Mouse (Mus musculus) kidney, postnatal 25 days (tissue): ENCODE measurements at regions not wholly inside any gene's neighbourhood (a gene's known extent, or its start where the extent isn't known, plus 50 kb on each side); places are given as distances from the start of the nearest gene placed in this dataset.

ENCODE experiments used
- DNase-seq, 2 experiments: peaks; one replicate each; pipeline ENCODE4 v3.0.0; 2021; ENCODE audit warnings: mixed read lengths in 2 of 2

- DNase-seq: peak in 1 of 2 experiments; percentile 5
Observed at GRCm38 (mm10) chr12:64736008-64736663, 181.6 kb upstream of the Gm527 start.

DNA sequence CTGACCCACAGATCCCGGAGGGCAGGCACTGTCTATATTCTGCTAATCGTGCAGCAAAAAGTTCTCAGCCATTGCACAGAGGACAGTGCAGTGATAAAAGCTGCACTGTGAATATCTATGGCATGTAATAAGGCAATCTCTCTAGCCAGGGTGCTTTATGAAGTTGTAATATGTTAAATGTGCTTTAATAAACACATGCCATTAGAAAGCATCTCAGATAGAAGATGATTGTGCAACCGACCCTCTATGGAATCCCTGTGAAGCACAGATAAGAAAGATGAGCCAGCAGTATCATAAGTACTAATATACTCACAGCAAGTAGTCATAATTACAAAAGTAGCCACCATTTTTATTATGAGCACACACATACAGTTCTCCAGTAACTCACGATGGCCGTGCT, 214.3 kb upstream of the Gm527 start:
- DNase-seq: no peak

DNA sequence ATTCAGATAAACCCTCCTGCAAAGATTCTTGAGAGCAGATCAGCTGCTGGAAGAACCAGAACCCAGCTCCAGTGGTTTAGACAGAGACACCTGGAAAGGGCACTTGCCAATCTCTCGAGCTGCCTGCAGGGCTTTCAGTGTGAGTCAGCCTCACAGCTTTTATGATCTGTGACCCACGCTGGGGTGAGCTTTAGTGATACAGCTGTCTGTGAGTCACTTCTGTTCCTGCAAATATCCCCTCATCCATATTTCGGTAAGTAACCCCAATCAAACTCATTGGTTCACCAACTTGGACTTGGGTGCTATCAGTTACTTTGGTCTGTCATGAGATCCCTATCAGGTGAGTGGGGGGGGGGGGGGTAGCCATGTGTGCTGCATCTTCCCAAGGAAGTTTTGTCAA, 216.6 kb upstream of the Gm527 start:
- no peak for DNase-seq

DNA sequence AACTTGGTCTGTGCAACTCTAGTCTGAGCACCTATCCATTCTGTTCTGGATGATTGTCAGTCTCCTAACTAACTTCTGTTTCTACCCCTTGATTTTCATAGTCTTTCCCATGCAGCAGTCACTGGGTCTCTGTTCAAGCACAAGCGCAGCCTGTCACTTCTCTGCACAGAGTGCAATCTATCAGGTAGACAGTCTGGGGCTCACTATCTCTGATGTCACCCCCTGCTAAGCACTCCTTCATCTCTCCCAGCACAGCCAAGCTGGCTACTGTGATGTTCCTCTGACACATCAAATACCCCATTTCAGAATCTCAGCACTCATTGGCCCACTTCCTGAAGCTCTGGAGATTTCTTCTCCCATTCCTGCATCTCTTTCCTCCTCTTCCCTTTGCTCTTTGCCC, 220.9 kb upstream of the Fscb start:
- DNase-seq: no peak

DNA sequence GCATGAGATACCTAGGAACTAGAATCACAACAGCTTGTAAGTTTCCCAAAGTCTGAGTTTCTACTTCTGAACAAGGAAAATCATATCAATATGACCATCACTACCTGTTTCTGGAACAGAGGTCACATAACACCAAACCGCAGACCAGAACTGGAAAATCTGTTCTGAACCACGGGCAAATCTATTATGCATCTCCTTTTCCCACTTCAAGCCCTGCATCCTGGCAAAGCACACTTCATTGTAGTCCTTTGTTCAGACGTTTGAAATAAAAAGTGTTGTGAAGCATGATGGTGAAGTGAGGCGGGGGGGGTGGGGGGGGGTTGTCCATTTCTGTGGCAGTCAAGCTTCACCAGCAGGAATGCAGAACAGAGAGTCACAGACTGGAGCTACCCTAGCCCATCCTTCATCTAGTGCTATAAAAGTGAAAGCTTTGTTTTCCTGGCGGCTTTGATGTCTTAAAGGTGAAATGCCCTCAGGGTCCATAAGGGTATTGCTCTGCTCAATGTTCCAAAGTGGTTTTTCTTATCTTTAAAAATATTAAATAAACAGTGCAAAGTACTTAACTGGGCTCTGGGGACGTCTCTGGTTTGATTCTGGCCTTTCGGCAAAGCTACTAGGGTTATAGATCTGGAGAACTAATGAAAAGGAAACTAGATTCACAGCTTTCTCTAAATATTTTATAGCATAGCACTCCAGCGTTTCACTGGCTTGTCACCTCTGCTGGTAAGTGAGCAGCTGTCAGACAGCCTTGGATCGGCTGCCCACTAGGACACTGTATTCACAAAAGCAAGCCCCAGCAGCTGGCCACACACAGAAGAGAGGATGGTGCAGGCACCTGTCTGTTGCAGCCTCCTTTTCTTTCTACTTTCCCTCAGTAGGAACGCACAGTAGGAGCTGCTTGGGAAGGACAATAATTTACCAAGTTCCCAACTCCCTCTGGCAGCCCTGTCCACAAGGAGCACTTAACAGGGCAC, 218.0 kb upstream of the Fscb start:
- no peak for DNase-seq

DNA sequence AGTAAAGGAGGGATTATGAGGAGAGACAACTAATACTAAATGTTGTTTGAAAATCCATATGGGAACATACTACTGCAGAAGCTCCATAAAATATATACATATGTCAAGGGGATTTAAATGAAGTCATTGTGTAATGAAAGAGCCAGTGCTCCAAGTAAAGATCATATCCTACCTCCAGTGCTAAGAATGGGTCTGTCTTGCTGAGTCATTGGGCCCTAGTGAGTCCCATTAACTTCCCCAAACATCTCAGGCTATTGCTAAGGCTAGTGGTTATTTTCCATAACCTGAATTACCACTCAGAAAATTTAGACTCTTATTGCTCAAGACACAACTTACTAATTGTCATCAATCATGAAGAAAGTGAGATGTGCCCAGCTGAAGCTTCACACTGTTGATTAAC, 215.2 kb upstream of the Fscb start:
- no peak for DNase-seq

DNA sequence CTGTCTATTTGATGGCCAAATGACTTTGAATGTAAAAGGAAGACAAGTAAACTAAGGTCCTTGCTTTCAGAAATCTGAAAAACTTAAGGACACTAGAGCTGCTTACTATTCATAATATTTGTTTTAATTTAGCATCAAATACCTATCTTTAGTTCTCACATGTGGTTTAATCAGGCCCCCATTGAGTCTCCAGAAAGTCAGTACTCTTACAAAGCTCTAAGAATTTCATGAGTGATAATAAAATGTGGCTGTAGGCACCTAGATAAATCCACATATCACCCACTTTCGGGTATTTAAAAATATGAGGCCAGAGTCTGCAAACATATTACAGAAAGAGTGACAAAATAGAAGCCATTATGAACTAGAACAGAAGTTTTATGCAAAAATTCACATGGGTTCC, 214.1 kb upstream of the Fscb start:
- DNase-seq: no peak

DNA sequence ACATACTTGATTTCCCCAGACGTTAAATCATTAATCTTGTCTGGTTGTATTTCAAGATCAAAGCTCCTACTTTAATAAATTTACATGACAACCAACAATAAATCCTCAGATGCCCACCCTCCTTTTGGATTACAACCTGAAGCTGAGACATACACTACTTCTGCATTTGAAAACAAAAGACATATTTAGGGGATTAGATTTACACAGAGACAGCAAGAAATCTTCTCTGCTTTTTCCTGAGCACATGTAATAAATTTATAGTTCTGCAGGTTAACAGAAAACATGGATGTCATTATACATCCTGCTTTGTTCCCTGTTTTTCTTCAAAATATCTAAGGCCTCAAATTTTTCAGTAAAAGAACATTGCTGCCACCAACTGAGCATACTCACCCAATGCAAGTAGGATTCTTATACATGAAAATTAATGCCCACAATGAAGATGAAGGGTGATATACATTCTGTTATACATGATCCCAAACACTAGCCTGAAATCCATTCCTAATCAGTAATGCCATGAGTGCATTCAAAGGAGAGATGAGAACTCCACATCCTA, 166.4 kb upstream of the Fscb start:
- no peak for DNase-seq

- no peak for DNase-seq
Observed at GRCm38 (mm10) chr12:64614877-64615276, 140.4 kb upstream of the Fscb start.
